Mouse (Mus musculus) C2C12 (cell line): ENCODE results near the gene Ogfr. TPM values are rescaled to one million over a fixed set of nuclear protein-coding genes. Genes with fewer than 3 reads are reported as not detected.

Experiments
- H3K27me3 ChIP-seq: one replicate; pipeline ENCODE4 v1.6.1; 2011; ENCODE audit not compliant: control insufficient read depth, insufficient read depth, insufficient read length
- H3K36me3 ChIP-seq: one replicate; pipeline ENCODE4 v1.6.1; 2011; ENCODE audit not compliant: control insufficient read depth, insufficient read depth
- H3K4me3 ChIP-seq: one replicate; pipeline ENCODE4 v1.5.1; 2011; ENCODE audit warnings: mild to moderate bottlenecking, control low read depth; ENCODE audit not compliant: poor library complexity, insufficient read depth, severe bottlenecking
- H3K79me2 ChIP-seq: one replicate; pipeline ENCODE4 v1.6.1; 2011; ENCODE audit not compliant: control insufficient read depth, insufficient read depth
- H3K79me3 ChIP-seq: one replicate; pipeline ENCODE4 v1.6.1; 2011; ENCODE audit warnings: low read depth, control low read depth
- H3ac ChIP-seq: one replicate; pipeline ENCODE3; 2011; ENCODE audit warnings: low read depth; ENCODE audit not compliant: control insufficient read depth, insufficient read length
- CEBPB ChIP-seq: IDR thresholded peaks from one replicate; pipeline ENCODE4 v1.6.1; 2011; ENCODE audit warnings: low read depth, mild to moderate bottlenecking, control low read depth, moderate library complexity
- CTCF ChIP-seq: IDR thresholded peaks from one replicate; pipeline ENCODE4 v1.5.1; 2011; ENCODE audit not compliant: control insufficient read depth, insufficient read depth, insufficient read length
- FOSL1 ChIP-seq: IDR thresholded peaks from one replicate; pipeline ENCODE4 v1.8.0; 2011; ENCODE audit warnings: mild to moderate bottlenecking, low read length; ENCODE audit not compliant: poor library complexity, insufficient read depth, severe bottlenecking
- MAX ChIP-seq: IDR thresholded peaks from one replicate; pipeline ENCODE4 v1.6.1; 2011; ENCODE audit warnings: mild to moderate bottlenecking, control low read depth
- MYOD1 ChIP-seq: IDR thresholded peaks from one replicate; pipeline ENCODE4 v1.6.1; 2011; ENCODE audit warnings: low read depth; ENCODE audit not compliant: control insufficient read depth, insufficient read length
- MYOG ChIP-seq: IDR thresholded peaks from one replicate; pipeline ENCODE4 v1.6.1; 2011; ENCODE audit not compliant: control insufficient read depth, insufficient read length; ENCODE audit errors: extremely low read depth
- USF1 ChIP-seq: IDR thresholded peaks from one replicate; pipeline ENCODE4 v1.6.1; 2011; ENCODE audit warnings: low read depth, mild to moderate bottlenecking, control low read depth, moderate library complexity
- long read RNA-seq, 2 experiments: library from polyadenylated mRNA; unstranded; transcript quantifications; one replicate each; pipeline ENCODE4 v2.0.0; 2019 to 2020
- polyA plus RNA-seq: library from polyadenylated mRNA; unstranded; fragments of >200 nt; fragmentation: generic; extraction: Trizol; gene quantifications from one replicate; pipeline ENCODE4 v1.2.1, GENCODE M21; 2012; ENCODE audit warnings: missing spikeins

The Ogfr gene
- 61.5 TPM for polyA plus RNA-seq
- long read RNA-seq, experiment 1, transcript Ogfr-201 (7 exons, 2,449 nt) = major isoform, 16 of 35 reads
- long read RNA-seq, experiment 1, partial matches to known transcripts = 17 of 35 reads
- long read RNA-seq, experiment 1, other reads (novel, unspliced or antisense) = 2 of 35 reads
- long read RNA-seq, experiment 2, transcript Ogfr-201 (7 exons, 2,449 nt) = major isoform, 156 of 203 reads
- long read RNA-seq, experiment 2, partial matches to known transcripts = 0 of 203 reads
- long read RNA-seq, experiment 2, other reads (novel, unspliced or antisense) = 47 of 203 reads

- Histone ChIP-seq H3K4me3 (peak within 1 kb of the TSS; percentile 80), H3K36me3 (peaks cover 47% of the 10 kb centered on the region), H3K79me2 (peaks cover 24% of the 10 kb centered on the region), H3K27me3 (no peaks in the 10 kb centered on the region), H3ac (peak within 1 kb of the TSS; percentile 92), H3K79me3 (peaks cover 8% of the 10 kb centered on the region)
- TF ChIP-seq MYOD1 (no peak), FOSL1 (no peak), CTCF (no peak), MAX (no peak), USF1 (no peak), MYOG (no peak), CEBPB (no peak)
These were observed at the start of gene Ogfr for GRCm38 (mm10) chr2:180589123-180589831. Ogfr (plus strand) TSS chr2:180589245.

DNA sequence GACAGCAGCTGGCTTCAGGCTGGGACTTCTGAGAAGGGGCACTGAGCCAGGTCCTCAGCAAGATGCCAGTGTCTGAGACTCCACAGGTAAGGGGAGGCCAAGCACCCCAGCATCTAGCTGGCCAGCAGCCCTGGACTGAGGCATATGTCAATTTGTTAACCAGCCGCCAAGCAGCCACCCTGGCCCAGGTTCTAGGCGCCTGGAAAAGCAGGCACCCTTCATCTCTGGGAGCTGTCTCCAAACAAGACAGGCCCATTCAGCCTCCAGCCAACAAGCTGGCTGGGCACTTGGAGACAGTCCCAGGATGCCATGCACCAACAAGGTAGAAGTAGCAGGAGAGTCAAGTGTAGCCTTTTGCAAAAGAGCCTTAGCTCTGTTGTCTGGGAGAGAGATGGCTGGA, 45.4 kb upstream of the Ogfr start:
- Histone ChIP-seq H3K27me3 (peaks cover 13% of the 10 kb centered on the region), H3K4me3 (no peak overlapping the region), H3K79me3 (no peaks in the 10 kb centered on the region), H3ac (no peak overlapping the region), H3K36me3 (no peaks in the 10 kb centered on the region), H3K79me2 (no peaks in the 10 kb centered on the region)
- no peak for TF ChIP-seq CEBPB
- TF ChIP-seq CTCF = no peak
- TF ChIP-seq MAX = no peak
- TF ChIP-seq FOSL1 = no peak
- no peak for TF ChIP-seq USF1
- no peak for TF ChIP-seq MYOG
- TF ChIP-seq MYOD1 = no peak

GRCm38 (mm10) chr2:180545046-180545445, 44.0 kb upstream of the Ogfr start:
- Histone ChIP-seq H3K79me3 (no peaks in the 10 kb centered on the region), H3K79me2 (no peaks in the 10 kb centered on the region), H3K36me3 (no peaks in the 10 kb centered on the region), H3ac (no peak overlapping the region), H3K27me3 (peaks cover 12% of the 10 kb centered on the region), H3K4me3 (no peak overlapping the region)
- TF ChIP-seq FOSL1 (no peak), CTCF (no peak), MAX (no peak), MYOG (no peak), CEBPB (no peak), USF1 (no peak), MYOD1 (no peak)

GRCm38 (mm10) chr2:180547384-180548106, 41.5 kb upstream of the Ogfr start:
- no peaks in the 10 kb centered on the region for H3K79me2 ChIP-seq
- H3ac ChIP-seq = no peak overlapping the region
- no peak overlapping the region for H3K4me3 ChIP-seq
- H3K27me3 ChIP-seq = peaks cover 34% of the 10 kb centered on the region
- no peaks in the 10 kb centered on the region for H3K79me3 ChIP-seq
- TF ChIP-seq CTCF = no peak
- TF ChIP-seq CEBPB = no peak
- TF ChIP-seq MAX = no peak
- no peak for TF ChIP-seq FOSL1
- TF ChIP-seq MYOD1 = no peak
- TF ChIP-seq USF1 = no peak
- TF ChIP-seq MYOG = no peak
- H3K36me3 ChIP-seq = no peaks in the 10 kb centered on the region

GRCm38 (mm10) chr2:180552340-180552739, 36.7 kb upstream of the Ogfr start:
- H3K36me3 ChIP-seq = no peaks in the 10 kb centered on the region
- H3K4me3 ChIP-seq = no peak overlapping the region
- H3K27me3 ChIP-seq = peaks cover 41% of the 10 kb centered on the region
- no peaks in the 10 kb centered on the region for H3K79me2 ChIP-seq
- H3K79me3 ChIP-seq = no peaks in the 10 kb centered on the region
- TF ChIP-seq CEBPB (no peak), FOSL1 (no peak), MYOD1 (no peak), USF1 (no peak), MYOG (no peak)
- H3ac ChIP-seq = no peak overlapping the region
